Mouse (Mus musculus) embryonic fibroblast, embryonic 13.5 days (primary cell): ENCODE results near the gene Rpl12.

Experiments used
- CTCF ChIP-seq: IDR thresholded peaks from 2 replicates; pipeline ENCODE4 v1.5.1; 2011; ENCODE audit warnings: mild to moderate bottlenecking, control low read depth, low read length, moderate library complexity, borderline replicate concordance; ENCODE audit not compliant: insufficient read depth
- POLR2A ChIP-seq: IDR thresholded peaks from 2 replicates; pipeline ENCODE4 v1.6.1; 2011; ENCODE audit warnings: low read depth, mild to moderate bottlenecking, control low read depth, low read length, moderate library complexity

DNA sequence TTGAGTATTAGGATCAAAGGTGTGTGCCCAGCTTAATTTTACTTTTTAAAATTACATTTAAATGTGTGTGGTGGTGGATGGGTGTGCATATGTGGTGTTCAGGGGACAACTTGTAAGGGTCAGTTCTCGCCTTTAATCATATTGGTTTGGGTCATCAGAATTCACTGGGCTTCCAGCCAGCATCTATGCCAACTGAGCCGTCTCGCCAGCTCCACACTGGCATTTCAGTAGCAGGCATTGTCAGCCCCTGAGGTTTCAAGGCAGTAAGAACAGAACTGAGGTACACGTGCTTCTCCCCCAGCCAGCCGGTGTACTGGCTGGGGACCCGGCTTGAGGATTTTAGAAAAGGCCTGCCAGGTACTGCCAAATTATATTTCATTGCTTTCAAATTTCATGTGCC, 35.7 kb downstream of the Rpl12 start:
- TF ChIP-seq CTCF = no peak
- TF ChIP-seq POLR2A = no peak
